Mouse (Mus musculus) left cerebral cortex, postnatal 4 days (tissue): ENCODE results near the gene Rangrf. TPM values are rescaled to one million over a fixed set of nuclear protein-coding genes. Genes with fewer than 3 reads are reported as not detected.
A peak's percentile ranks its signal among the peaks of the same experiment; 100 is the strongest.
"Not testable (repeated sequence)": the region's sequence is repeated elsewhere in the genome, so short reads cannot be mapped to it uniquely, and the experiment has no call there.

ENCODE experiments used
- DNase-seq: peaks from one replicate; pipeline ENCODE4 v3.0.0-alpha.2; 2022
- intact Hi-C: fragments of 180-260 bp; cut with DNase I; formaldehyde crosslinking; loops from one replicate; pipeline ENCODE4 v1.15.1; 2025
- total RNA-seq, 2 experiments: library from RNA; stranded (reverse); gene quantifications; 2 replicates each; pipeline ENCODE4 v1.2.3; 2021

The Rangrf gene
- total RNA-seq = 10 to 100 TPM; 16.4 to 23.8 TPM

DNA sequence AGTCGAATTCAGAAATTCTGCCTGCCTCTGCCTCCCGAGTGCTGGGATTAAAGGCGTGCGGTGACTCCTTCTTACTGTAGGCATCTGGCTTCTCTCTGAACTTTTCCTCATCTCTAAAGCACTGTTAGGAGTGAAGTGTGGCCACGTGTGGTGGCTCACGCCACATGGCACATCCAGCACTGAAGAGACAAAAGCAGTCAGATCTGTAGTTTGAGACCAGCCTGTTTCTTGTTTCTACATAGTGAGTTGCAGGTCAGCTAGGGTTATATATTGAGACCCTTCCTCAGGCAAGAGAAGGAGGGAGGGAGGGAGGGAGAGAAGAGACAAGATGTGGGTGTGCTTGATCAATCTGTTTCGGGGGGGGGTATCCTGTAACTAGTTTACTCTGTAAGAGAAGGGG is at the start of gene Rangrf:
TSS of gene Rangrf (minus strand) at position 101 of the 400 bp plus-strand sequence.
- DNase-seq = no peak
- intact Hi-C loops = no loop called here

DNA sequence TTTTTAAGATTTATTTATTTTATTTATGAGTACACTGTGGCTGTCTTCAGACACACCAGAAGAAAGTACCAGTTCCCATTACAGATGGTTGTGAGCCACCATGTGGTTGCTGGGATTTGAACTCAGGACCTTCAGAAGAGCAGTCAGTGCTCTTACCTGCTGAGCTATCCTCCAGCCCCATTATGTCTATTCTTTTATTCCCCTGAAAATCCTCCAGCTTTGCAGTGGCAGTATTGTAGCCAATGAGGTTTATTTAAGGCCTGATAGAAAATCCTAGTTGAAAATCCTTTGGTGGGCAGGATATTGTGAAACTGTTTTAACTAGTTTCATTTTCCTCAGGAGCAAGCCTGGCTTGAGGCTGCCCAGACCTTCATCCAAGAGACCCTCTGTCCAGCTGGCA is 45.7 kb upstream of the Rangrf start:
- intact Hi-C loops = no loop called here
- no peak for DNase-seq

DNA sequence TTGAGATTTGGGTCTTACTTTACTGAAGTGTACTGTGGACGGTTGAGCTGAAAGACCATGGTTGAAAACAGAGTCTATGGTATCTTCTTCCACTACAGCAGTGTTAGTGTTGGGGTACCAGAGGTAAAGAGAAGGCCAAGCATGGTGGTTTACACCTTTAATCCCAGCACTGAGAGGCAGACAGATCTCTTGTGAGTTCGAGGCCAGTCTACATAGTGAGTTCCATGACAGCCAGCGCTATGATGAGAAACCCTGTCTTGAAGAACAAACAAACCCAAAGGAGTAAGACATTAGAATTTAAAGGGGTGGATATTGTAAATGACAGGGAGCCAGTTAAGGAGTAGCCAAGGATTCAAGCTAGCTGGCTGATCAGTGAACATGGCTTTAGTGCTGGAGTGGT is 41.8 kb upstream of the Rangrf start:
- intact Hi-C loops = no loop called here
- DNase-seq = no peak

DNA sequence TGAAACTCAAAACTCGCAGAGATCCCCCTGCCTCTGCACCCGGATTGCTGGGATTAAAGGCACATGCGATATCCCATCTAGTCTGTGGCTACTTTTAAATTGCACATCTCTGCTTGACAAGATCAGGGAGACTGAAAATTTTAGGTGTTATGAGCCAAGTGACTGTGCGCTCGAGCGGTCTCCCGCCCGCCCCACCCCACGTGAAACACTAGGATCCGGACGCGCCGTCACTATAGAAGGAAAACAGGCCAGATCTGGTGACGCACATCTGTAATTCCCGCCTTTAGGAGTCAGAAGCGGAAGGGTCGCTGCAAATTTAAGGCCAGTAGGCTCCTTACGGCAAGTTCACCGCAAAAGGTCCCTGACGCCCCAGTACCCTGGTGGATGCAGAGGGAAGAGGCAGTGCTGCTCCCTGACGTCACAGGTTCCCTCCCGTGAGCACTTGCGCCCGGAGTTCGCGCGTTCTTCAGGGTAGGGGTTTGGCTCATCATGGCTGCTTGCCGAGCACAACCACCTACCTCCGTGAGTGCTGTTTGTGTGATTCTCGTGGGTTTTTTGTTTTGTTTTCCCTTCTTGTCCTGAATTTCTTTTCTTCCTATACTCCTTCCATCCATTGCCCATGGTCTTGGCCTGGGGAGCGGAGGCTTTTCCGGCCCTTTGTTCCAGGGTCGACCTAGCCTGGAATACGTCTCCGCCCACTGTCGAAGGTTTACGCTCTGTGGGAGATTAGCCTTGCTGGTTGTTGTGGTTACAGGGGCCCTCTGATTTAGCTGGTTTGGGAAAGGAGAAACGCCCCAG is 40.9 kb upstream of the Rangrf start, which contains the start of gene Ctc1:
TSS of gene Ctc1 (plus strand) at position 268 of the 798 bp plus-strand sequence.
- intact Hi-C loops = no loop called here
- peak; percentile 92 for DNase-seq

DNA sequence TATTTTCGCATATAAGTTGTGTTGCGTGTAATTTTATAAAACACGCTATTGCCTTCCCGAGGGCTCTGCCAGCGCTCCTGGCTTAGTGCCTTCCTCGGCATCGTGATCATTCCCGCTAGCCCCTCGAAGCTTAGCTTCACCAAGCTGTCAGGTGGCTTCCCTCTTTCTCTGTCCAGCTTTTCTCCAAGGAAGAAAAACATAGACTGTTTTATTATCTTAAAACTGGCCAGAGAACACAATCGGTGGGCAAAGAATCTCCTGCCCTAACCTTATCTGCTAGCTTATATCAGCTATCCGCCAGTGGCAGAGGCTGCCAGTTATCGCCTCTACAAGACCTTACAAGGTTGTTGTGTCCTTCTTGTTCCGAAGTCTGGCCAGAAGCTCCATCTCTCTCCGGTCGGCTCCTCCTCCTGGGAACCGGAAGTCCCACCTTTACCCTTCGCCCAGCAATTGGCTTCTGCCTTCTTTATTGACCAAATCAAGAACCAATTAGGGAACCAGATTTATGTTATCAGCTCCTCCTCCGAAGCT is 37.2 kb upstream of the Rangrf start:
- peak; percentile 87 for DNase-seq
- intact Hi-C loops = no loop called here

DNA sequence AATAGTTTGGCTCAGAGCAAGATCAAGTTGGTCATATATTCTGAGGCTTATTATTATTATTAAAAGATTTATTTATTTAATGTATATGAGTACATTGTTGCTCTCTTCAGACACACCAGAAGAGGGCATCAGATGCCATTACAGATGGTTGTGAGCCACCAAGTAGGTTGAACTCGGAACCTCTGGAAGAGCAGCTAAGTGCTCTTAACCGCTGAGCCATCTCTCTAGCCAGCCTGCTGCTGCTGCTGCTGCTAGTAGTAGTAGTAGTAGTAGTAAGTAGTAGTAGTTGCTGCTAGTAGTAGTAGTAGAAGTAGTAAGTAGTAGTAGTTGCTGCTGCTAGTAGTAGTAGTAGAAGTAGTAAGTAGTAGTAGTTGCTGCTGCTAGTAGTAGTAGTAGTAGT is 36.5 kb upstream of the Rangrf start:
- DNase-seq, intact Hi-C loops: not testable (repeated sequence)

DNA sequence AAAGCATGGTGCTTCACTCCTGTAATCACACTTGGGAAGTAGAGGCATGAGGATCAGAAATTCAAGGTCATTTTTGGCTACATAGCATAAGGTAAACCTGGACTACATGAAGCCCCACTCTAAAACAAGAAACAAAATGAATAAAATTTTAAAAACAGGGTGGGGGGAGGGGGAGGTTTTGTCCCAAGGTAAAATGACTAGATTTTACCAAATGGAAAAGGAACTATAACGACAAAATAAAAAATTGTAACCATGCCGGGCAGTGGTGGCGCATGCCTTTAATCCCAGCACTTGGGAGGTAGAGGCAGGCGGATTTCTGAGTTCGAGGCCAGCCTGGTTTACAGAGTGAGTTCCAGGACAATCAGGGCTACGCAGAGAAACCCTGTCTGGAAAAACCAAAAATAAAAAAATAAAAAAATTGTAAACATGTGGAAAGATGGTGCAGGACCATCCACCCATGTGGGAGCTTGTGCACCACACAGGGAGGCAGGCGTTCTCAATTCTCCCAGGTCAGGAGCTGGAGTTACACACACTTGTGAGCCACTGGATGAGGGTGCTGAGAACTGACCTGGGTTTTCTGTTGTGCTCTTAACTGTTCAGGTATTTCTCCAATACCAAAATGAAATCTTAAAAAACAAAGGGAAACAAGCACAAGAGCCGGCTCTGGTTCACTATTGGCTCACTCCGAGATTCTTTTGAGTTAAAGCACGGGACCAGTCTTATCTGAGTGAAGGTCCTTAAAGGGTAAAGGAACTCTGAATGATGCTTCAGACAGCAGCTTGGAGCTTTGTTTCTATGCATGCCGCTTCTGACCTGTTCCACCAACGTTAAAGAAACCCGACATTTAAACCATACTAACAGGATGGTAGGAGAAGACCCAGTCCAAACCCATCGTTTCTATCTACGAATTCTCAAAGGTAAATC is 35.7 kb upstream of the Rangrf start:
- intact Hi-C loops = no loop called here

DNA sequence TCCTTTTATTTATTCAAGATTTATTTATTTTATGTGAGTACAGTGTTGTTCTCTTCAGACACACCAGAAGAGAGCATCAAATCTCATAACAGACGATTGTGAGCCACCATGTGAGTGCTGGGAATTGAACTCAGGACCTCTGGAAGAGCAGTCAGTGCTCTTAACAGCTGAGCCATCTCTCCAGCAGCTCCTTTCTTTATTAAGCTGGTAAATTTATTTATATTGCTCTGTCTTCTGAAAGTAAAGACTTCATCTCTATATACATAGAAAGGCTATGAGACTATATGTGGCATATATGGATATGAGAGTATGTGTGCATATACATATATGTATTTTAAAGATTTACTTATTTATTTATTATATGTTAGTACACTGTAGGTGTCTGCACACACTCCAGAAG is 34.5 kb upstream of the Rangrf start:
- intact Hi-C loops = no loop called here

More for the DNA sequence above, 35.7 kb upstream of the Rangrf start:
- no peak for DNase-seq

DNA sequence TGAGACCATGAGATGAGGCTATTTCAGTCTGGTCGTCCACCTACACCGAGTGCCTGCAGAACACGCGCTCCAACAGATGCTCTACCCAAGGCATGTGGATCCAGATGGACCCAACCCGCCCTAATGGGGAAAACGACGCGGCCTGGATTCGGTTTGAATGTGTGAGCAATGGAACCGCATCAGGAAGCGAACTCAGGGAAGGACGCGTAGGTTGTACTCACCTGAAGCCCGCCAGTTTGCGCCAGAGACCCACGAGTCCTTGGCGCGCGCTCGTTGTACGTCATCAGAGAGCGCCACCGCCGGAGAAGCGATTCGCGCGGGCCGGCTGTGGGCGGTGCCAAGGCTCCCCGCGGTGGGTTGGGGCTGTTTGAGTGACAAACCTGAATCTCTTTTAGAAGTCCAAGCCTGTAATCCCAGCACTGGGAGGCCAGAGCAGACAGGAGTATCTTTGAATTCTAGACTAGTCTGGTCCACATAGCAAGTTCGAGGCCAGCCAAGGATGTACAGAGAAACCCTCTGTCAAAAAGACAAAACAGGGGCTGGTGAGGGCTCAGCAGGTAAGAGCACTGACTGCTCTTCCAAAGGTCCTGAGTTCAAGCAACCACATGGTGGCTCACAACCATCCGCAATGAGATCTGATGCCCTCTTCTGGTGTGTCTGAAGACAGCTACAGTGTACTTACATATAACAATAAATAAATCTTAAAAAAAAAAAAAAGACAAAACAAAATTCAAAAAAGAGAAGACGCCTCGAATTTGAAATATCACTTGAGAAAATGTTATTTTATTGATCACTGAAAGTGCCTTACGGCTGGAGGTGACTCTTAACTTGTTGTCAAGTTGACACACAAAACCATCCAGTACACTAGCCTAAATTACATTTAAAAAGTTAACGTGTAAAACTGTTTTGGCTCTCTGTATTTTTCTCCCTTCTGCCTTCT is 33.5 kb upstream of the Rangrf start, which contains the start of gene Pfas:
TSS of gene Pfas (minus strand) at position 279 of the 940 bp plus-strand sequence.
- intact Hi-C loops = no loop called here
- peak; percentile 98 for DNase-seq

More for the DNA sequence above, 34.5 kb upstream of the Rangrf start:
- no peak for DNase-seq

DNA sequence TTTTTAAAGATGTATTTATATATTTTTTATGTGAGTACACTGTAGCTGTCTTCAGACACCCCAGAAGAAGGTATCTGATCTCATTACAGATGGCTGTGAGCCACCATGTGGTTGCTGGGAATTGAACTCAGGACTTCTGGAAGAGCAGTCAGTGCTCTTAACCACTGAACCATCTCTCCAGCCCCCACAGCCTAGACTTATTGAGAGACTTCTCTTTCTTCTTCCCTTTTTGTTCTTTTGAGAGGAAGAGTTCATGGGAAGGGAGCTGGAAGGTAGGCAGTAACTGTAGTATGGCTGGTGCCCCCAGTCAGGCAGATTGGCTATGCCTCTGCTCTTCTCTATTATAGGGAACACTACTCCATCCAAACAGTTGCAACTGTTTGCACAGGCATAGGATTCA is 31.6 kb upstream of the Rangrf start:
- DNase-seq, intact Hi-C loops: not testable (repeated sequence)

DNA sequence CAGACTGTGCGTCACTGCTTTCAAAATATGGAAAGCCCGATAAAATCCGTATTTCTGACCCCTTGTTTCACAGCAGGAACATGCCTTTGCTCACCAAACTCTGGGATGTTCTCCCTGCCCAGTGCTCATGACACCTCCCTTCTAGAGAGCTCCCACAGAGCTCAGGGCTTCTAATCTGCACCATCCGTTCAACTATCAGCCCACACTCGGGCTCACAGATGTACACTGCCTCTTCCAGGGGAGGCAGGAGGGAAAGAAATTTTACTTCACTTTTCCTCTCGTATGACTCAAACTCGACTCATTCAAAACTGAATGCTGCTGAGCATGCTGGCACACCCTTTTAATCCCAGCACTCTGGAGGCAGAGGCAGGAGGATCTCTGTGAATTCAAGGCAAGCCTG is 30.2 kb upstream of the Rangrf start:
- intact Hi-C loops = no loop called here
- DNase-seq = no peak

DNA sequence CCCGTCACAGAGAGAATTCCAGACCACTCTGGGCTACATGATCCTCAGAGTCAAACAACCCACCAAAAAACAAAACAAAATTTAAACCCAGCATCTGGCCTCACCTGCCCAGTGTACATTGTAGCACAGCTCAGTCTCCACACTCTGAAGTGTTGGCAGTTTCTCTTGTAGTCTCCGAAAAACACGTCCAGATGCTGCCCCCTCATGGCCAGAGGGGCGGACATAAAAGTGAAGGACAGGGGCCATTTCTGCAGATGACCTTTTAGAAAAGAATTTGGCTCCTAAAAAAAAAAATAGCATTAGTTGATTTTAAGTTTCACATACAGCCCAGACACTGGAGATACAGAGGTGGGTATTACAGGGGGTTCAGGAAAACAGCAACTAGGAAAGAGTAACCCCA is 28.6 kb upstream of the Rangrf start:
- intact Hi-C loops = no loop called here
- no peak for DNase-seq

DNA sequence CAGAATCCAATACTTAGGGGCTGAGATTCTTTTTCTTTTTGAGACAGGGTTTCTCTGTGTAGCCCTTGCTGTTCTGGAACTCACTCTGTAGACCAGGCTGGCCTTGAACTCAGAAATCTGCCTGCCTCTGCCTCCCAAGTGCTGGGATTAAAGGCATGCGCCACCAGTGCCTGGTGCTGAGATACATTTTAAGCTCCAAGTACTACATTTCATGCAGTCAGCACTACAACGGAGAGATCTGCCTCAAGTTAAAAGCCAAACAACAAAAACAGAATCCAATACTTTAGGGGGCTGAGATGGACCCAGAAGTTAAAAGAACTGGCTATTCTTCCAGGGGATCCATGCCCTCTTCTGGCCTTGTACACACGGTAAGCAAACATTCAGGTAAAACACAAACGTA is 27.8 kb upstream of the Rangrf start:
- DNase-seq, intact Hi-C loops: not testable (repeated sequence)

DNA sequence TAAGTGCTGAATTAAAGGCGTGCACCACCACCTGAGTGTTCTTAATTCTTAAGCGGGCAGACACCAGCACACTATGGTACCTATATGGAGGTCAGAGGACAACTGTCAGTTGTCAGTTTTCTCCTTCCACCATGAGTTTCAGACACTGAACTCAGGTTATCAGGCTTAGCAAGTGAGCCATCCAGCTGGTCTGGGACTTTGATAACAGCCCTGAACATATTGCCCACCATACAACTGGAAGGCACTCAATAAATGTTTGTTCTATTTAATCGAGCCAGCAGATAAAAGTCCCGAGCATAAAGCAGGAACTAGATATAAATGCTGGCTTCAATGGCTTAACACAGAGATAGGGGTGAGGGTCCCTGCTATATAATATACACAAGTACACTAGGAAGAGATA is 22.1 kb upstream of the Rangrf start:
- intact Hi-C loops = no loop called here
- DNase-seq = no peak

DNA sequence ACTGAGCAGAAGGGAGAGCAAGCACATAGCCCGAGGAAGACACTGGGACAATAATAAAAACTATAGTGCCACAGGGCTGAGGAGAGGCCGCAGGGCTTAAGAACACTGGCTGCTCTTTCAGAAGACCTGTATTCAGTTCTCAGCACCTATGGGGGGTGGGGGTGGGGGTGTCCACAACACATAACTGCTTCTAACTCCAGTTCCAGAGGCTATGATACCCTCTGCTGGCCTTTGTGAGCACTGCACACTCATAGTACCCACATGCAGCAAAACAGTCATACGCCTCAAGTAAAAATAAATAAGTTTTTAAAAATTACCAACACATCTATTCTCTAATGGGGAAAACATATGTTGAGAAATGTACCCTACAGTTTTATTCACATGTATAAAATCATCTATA is 19.4 kb upstream of the Rangrf start:
- intact Hi-C loops = no loop called here

DNA sequence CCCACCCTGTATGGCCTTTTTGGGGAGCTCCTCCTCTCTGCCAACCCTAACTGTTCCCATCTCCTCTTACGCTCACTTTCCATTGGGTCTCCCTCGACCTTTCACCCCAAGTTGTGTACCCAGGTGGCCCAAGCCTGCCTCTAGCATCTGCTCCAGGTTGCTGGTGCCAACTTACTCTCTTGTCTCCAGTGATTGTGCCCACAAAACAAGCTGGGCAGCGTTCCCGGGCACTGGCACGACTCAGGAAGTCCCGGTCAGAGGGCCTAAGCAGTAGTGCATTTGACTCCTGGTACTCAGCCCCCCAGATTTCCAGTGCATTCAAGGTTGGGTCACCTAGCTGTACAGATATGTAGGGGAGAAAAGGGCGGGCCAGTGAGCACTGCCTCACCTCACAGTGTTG is 18.1 kb upstream of the Rangrf start:
- DNase-seq = peak; percentile 78
- intact Hi-C loops = no loop called here

More for the DNA sequence above, 19.4 kb upstream of the Rangrf start:
- no peak for DNase-seq

DNA sequence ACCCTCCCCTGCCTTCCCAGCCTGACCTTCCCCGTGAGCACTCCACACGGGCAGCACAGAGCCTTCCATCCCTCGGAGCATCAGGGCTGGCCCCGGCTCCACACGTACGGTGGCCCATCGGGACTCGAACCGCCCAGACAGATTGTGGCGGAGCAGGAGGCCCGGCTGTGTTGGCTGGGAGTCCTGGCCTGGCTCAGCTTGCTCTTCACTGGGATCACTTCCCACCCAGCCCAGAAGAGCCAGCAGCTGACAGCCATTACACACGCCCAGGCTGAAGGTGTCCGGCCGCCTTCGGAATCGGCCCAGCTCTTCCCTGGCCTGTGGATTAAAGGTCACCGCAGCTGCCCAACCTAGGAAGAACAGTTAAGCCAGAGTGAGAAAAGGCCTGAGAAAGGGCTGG is 13.4 kb upstream of the Rangrf start:
- intact Hi-C loops = no loop called here
- peak; percentile 45 for DNase-seq

DNA sequence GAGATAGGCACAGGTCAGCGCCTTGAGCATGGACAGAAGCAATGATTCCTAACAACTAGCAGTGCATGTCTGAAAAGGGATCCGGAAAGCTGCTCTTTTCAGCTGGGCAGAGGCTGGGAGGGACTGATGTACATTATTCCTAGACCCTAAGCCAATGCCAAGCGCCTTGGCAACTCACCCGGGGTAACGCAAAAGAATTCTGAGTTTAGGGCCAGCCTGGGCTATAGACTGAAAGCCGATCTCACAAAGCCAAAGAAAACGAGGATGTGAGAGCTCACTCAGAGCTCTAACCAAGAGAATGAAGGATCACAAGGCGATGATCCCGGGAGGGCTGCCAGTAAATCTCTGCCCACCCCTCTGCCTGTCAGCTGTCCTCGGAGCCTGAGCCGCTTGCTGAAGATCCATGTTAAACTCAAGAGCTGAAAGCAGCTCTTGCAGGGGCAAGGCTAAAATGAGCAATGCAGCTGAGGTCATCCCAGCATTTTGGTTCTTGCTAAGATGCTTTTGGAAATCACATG is 12.4 kb upstream of the Rangrf start:
- DNase-seq = peak; percentile 33
- intact Hi-C loops = no loop called here

DNA sequence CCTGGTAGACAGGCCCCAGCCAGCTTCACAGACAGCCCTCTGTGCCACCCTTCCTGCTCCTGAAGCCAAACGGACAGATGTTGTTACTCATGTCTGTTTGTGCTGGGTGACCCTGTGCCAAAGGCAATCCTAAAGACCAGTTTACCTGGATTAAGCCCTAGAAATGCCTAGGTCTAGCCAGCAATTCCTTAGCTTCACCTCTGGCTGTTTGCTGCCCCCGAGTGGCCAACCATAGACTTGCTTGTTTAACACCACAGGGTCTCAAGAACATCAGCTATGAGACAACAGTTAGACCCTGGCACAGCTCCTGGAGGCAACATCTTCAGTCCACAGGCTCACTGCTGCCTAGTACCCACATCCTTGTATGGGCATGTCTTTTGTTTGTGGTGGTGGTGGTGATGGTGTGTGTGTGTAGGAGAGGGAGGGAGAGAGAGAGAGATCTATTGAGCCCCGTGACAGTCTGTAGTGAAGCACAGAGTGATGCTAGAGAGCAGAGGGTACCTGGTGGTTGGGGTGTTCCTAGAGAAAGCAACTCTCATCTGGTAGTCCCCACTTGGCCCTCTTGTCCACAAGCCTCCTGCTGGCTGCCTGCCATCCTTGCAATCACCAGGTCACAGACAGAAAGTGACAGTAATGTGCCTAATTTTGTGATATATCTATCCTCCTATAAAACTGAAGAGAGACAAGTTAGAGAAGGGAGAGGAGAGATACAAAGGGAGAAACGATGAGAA is 7.8 kb upstream of the Rangrf start:
- DNase-seq = peak; percentile 83
- intact Hi-C loops = loop anchor here (5.0 kb wide), 1 partner anchor 81 kb away; the partner anchor contains the start of gene Rpl26
